Mouse (Mus musculus) fat pad, adult 2 months (tissue): ENCODE results near the gene Tigd3.
"Not testable (repeated sequence)": the region's sequence is repeated elsewhere in the genome, so short reads cannot be mapped to it uniquely, and the experiment has no call there.

Experiments
- DNase-seq: peaks from one replicate; pipeline ENCODE4 v3.0.0-alpha.2; 2011; ENCODE audit warnings: low read depth, low spot score; ENCODE audit errors: extremely low read depth

Tigd3 gene

GRCm38 (mm10) chr19:5922119-5922942, 28.4 kb upstream of the Tigd3 start:
- no peak for DNase-seq

GRCm38 (mm10) chr19:5921715-5922114, 27.8 kb upstream of the Tigd3 start:
- DNase-seq, result no peak

DNA sequence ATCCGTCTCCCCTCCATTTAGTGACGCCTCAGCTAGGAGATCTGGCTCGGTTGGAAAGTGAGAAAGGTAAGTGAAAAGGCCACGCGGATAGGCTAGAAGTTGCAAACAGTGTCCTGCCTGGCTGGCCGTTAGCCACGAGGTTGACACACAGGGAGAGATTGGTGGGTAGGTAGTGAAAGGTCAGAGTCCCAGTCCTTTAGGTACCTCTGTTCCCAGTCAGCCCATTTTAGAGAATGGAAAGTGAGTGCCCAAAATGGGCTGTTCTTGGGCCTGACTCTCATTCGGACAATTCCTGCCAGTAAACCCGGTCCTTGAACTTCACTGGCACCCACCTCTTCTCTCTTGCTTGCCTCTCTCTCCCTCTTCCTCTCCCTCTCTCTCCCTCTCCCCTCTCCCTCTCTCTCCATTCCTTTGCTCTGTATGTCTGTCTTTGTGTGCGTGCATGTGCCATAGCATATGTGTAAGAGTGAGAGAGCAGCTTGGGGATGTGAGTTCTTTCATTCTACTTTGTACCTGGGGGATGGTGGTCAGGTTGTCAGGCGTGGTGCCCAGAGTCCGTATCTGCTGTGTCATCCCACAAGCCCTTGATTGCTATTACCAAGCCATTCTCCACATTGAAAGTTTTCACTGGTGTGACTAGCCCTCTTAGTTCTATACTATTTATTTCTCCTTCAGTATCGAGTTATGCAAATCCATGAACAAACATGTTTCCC, 19.2 kb upstream of the Tigd3 start, which contains the start of gene Dpf2:
TSS of gene Dpf2 (minus strand) at position 4 of the 713 bp plus-strand sequence.
- DNase-seq, result no peak

DNA sequence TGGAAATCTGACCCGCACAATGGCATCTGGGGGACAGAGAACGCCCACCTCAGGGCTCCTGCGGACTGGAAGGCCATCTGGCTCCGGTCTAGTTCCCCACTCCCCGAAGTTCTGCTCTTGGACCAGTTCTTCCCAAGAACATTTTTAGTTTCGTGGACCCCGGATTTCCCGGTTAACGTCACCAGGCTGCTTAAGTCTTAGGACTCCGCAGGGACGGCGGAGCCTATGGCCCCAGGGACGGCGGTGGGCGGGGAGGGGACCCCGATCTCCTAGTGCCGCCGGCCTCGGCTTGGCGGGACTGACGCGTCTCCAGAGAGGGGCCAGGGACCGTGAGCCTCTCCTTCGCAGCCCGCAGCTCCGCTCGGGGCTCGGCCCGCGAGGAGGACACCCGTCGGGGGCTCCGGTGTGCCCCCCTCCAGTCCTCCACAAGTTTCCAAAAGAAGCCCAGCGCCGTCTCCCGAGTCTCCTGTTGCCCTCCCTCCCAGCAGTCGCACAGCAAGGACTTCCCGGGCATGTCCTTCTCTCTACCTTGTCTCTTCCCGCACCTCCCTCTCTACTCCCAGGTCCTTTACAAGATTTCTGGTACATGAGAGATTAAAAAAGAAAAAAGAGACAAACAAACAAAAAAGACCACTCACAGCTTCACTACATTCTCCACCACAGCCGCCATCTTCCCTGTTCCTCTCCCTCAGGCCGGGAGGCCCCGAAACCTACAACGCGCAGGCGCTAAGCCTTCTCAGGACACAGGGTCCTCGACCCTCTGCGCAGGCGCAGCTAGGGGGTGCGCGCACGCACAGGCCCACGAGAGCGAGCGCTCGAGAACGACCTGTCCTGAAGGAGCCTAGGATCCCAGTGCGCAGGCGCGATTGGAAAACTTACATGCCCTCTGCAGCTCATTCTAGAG, 18.4 kb upstream of the Tigd3 start:
- peak; percentile 66 for DNase-seq

DNA sequence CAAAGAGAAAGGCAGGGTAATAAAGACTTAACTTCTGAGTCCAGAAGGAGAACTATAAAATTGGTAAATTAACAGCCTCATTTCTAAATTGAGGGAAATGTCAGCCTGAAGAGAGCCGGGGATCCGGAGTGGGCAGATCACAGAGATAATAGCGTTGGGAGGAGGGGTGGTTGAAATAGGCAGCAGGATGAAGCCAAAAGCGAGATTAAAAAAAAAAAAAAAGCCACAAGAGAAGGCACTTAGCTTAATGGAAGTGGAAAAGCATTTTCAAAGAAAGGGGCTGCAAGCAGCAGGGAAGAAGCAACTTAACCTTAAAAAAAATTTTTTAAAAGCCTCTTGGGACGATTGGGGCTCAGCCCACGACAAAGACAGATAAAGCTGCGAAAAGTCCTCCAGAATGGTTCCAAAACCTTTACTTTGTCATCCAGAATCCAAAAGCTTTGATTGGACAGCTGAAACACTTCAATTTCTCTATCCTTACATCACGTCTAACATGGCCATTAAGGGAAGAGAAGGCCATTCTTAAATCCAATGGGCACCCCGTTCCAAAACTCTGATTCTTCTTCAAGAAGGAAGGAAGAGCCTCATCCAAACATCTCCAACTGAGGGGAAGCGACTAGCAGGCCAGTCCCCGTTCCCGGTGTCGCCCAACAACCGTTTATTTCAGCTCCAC, 17.6 kb upstream of the Tigd3 start:
- no peak for DNase-seq

GRCm38 (mm10) chr19:5910221-5910620, 16.3 kb upstream of the Tigd3 start:
- no peak for DNase-seq

DNA sequence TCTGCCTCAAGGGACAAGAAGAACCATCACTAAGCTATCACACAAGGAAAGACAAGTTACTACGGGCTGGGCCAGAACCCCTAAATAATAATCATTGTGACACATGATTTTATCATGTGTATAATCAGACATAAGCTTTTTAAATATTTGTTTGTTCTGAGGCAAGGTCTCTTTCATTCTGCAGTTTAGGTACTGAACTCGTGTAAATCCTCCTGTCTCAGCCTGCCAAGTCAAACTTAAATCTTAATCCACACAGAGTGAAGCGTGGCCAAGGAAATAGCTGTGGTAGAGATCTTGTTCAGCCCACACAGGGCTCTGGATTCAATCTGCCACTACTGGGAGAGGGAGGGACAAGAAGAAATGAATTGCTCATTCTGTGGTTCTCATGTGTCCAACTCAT, 13.3 kb upstream of the Tigd3 start:
- DNase-seq, result peak; percentile 80

- DNase-seq, result no peak
Observed at GRCm38 (mm10) chr19:5893282-5894001, 507 bp downstream of the Tigd3 start.

GRCm38 (mm10) chr19:5892735-5893134, 1.2 kb downstream of the Tigd3 start:
- DNase-seq, result no peak

- DNase-seq, result no peak
Observed at GRCm38 (mm10) chr19:5892262-5892661, 1.7 kb downstream of the Tigd3 start.

DNA sequence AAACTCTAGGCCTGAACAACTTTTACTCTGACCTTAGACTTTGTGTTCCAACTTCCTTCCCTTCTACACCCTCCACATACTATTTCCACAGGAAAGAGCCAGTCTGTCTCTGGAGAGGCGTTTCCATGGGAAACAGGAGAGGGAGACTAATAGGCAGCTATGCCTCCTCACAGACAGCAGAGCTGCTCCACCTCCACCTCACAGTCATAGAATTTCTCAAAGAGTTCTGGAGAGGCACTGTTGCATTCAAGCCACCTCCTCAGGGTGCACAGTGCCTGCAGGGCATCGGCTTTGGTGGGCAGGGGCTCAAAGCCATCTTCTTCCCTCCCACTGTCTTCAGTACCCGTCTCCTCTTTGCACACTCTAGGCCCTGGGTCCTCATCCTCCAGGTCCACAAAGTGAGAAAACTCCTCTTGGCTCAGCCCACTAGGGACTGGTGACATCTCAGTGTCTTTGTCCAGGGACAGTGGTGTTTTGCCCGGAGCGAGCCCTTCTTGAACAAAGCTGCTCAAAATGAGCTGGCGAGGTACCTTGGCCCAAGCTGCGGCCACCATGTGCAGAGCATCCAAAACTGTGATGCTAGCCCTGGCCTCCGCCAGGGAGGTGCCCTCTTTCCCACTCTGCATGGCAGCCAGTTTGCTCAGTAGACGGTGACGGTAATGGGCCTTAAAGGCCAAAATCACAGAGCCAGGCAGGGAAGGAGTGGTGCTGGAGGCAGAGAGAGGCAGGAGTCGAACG, 2.3 kb downstream of the Tigd3 start:
- DNase-seq, result no peak

GRCm38 (mm10) chr19:5889211-5889610, 4.7 kb downstream of the Tigd3 start:
- no peak for DNase-seq

- DNase-seq, result no peak
Observed at GRCm38 (mm10) chr19:5887234-5887815, 6.6 kb downstream of the Tigd3 start.

DNA sequence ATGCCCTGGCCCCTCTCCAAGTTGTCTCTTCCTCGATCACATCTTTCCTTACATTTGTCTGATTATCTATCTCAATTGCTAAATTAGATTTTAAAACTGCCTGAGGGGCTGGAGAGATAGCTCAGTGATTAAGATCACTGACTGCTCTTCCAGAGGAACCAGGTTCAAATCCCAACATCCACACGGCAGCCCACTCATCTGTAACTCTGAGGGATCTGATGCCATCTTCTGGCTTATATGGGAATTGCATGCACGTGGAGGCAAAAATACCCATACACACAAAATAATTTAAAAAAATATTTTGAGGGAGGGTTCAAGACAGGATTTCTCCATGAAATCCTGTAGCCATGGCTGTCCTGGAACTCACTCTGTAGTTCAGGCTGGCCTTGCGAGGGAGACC, 8.1 kb downstream of the Tigd3 start:
- no peak for DNase-seq

DNA sequence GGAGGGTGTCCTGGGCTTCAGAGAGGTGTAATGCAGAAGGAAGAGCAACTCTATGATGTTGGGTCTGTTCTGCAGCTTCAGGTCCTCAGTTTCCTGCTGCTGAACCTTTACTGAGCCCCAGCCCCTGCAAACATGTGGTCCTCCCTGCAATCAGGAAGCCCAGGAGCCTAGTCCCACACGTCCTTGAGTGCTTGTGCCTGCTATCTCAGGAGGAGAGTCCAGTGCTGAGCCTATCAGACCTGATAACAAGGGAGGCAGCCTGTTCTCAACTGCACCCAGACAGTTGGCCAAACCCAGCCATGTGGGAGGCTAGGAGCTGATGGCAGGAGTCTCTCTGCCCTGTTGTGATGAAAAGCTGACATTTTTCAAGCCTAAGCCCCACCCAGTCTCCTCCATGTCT, 10.0 kb downstream of the Tigd3 start:
- DNase-seq, result no peak

DNA sequence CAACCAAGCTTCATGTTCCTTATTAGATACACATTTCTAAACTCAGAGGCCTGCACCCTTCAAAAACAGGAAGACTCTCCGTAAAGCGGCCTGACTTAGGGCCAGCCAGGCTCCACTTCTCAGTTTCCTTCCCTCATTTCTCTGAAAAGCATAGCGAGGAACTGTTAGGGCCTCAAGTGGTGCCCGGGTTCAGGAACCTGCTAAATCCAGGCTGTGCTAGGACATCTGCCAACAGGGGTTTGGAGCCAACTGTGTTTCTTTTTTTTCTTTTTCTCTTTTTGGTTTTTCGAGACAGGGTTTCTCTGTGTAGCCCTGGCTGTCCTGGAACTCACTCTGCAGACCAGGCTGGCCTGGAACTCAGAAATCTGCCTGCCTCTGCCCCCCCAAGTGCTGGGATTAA, 11.9 kb downstream of the Tigd3 start:
- not testable (repeated sequence) for DNase-seq

GRCm38 (mm10) chr19:5881155-5881554, 12.8 kb downstream of the Tigd3 start:
- DNase-seq, result no peak

- DNase-seq, result no peak
Observed at GRCm38 (mm10) chr19:5879735-5880134, 14.2 kb downstream of the Tigd3 start.

- no peak for DNase-seq
Observed at GRCm38 (mm10) chr19:5878916-5879315, 15.0 kb downstream of the Tigd3 start.
